Mouse (Mus musculus) kidney, postnatal 0 days (tissue): ENCODE data around the gene Nfatc4. TPM values are rescaled to one million over a fixed set of nuclear protein-coding genes. Genes with fewer than 3 reads are reported as not detected.

Source experiments
- ATAC-seq: fragments of 200-750 bp; cut with Nextera tagmentation; replicated peaks from 2 replicates; pipeline ENCODE4 v1.8.0; 2017; ENCODE audit warnings: low read depth, moderate number of reproducible peaks, moderate TSS enrichment, moderate library complexity; ENCODE audit not compliant: low FRiP score
- DNase-seq: peaks from one replicate; pipeline ENCODE4 v3.0.0-alpha.2; 2016; ENCODE audit warnings: low spot score
- H3K27ac ChIP-seq: fragments of 300-500 bp; sonication (generic); 2 replicates; pipeline ENCODE4 v1.5.1; 2014; ENCODE audit warnings: mild to moderate bottlenecking
- H3K27me3 ChIP-seq: fragments of 300-500 bp; sonication (generic); 2 replicates; pipeline ENCODE4 v1.6.1; 2014; ENCODE audit warnings: low read length, mixed read lengths; ENCODE audit not compliant: insufficient read depth
- H3K36me3 ChIP-seq: fragments of 300-500 bp; sonication (generic); 2 replicates; pipeline ENCODE4 v1.6.1; 2014; ENCODE audit warnings: low read length, mixed read lengths; ENCODE audit not compliant: insufficient read depth
- H3K4me1 ChIP-seq: fragments of 300-500 bp; sonication (generic); replicated peaks from 2 replicates; pipeline ENCODE4 v1.6.1; 2014; ENCODE audit warnings: antibody characterized with exemption, low read length, mixed read lengths; ENCODE audit not compliant: insufficient read depth
- H3K4me2 ChIP-seq: fragments of 300-500 bp; sonication (generic); 2 replicates; pipeline ENCODE4 v1.6.1; 2014; ENCODE audit warnings: mild to moderate bottlenecking, low read length, moderate library complexity, mixed read lengths
- H3K4me3 ChIP-seq: fragments of 300-500 bp; sonication (generic); replicated peaks from 2 replicates; pipeline ENCODE4 v1.5.1; 2014; ENCODE audit warnings: low read depth, low read length
- H3K9ac ChIP-seq: fragments of 300-500 bp; sonication (generic); 2 replicates; pipeline ENCODE4 v1.6.1; 2014; ENCODE audit warnings: low read depth, low read length
- H3K9me3 ChIP-seq: fragments of 300-500 bp; sonication (generic); replicated peaks from 2 replicates; pipeline ENCODE4 v1.6.1; 2016; ENCODE audit warnings: low read length, inconsistent platforms, mixed read lengths
- CTCF ChIP-seq: IDR thresholded peaks from 2 replicates; pipeline ENCODE4 v1.5.1; 2016; ENCODE audit warnings: antibody characterized with exemption, low read depth, mild to moderate bottlenecking, moderate library complexity
- WGBS: fragments of 180-500 bp; shearing (Covaris S2); extraction: QIAGEN DNeasy Blood & Tissue Kit; methylation state at CpG from one replicate; pipeline ENCODE4 v1.1.7; 2014; 5-methylcytosine and 5-hydroxymethylcytosine counted together
- polyA plus RNA-seq: library from polyadenylated mRNA; unstranded; fragments of >200 nt; fragmentation: Nextera tagmentation; extraction: Ambion mirVana; gene quantifications from 2 replicates; pipeline ENCODE4 v1.2.1, GENCODE M21; 2015

The Nfatc4 gene
- polyA plus RNA-seq, 1 experiment from 2014 or later = 16.8 TPM

- no peaks in the 10 kb centered on the region for H3K9me3 ChIP-seq
- peak overlapping the region; percentile 40 for H3K4me3 ChIP-seq
- peak overlapping the region; percentile 71 for H3K4me2 ChIP-seq
- no peaks in the 10 kb centered on the region for H3K27me3 ChIP-seq
- no peaks in the 10 kb centered on the region for H3K4me1 ChIP-seq
- peak; percentile 69 for ATAC-seq
- TF ChIP-seq CTCF = no peak
- H3K36me3 ChIP-seq = no peaks in the 10 kb centered on the region
- peak; percentile 77 for DNase-seq
- H3K27ac ChIP-seq = no peak overlapping the region
- 25% methylated on average over 17 of the region's 17 CpGs for WGBS
- H3K9ac ChIP-seq = no peak overlapping the region
These were observed 7.6 kb upstream of the Nfatc4 start for GRCm38 (mm10) chr14:55815310-55815751.

GRCm38 (mm10) chr14:55819845-55820405, 3.0 kb upstream of the Nfatc4 start:
- WGBS = 84% methylated on average over 7 of the region's 7 CpGs
- peaks cover 6% of the 10 kb centered on the region; the same call in 1 of the 2 replicates for H3K4me1 ChIP-seq
- ATAC-seq (no peak), DNase-seq (no peak)
- no peak for TF ChIP-seq CTCF
- no peak overlapping the region for H3K27ac ChIP-seq
- no peak overlapping the region for H3K9ac ChIP-seq
- no peaks in the 10 kb centered on the region for H3K36me3 ChIP-seq
- H3K4me3 ChIP-seq = no peak overlapping the region
- no peak overlapping the region for H3K4me2 ChIP-seq
- no peaks in the 10 kb centered on the region for H3K9me3 ChIP-seq
- H3K27me3 ChIP-seq = no peaks in the 10 kb centered on the region

- no peaks in the 10 kb centered on the region for H3K36me3 ChIP-seq
- no peaks in the 10 kb centered on the region for H3K9me3 ChIP-seq
- ATAC-seq (no peak), DNase-seq (no peak)
- no peak overlapping the region for H3K4me2 ChIP-seq
- peaks cover 6% of the 10 kb centered on the region; the same call in 1 of the 2 replicates for H3K4me1 ChIP-seq
- no peak overlapping the region for H3K4me3 ChIP-seq
- no peaks in the 10 kb centered on the region for H3K27me3 ChIP-seq
- 84% methylated on average over 9 of the region's 9 CpGs for WGBS
- no peak overlapping the region for H3K27ac ChIP-seq
- no peak for TF ChIP-seq CTCF
- H3K9ac ChIP-seq = no peak overlapping the region
These were observed 2.4 kb upstream of the Nfatc4 start for GRCm38 (mm10) chr14:55820576-55820975.

GRCm38 (mm10) chr14:55822435-55822990, 431 bp upstream of the Nfatc4 start:
- ATAC-seq (peak; percentile 42; the same call in 1 of the 2 replicates), DNase-seq (peak; percentile 97)
- Histone ChIP-seq H3K9me3 (no peaks in the 10 kb centered on the region), H3K27ac (peak overlapping the region; percentile 94), H3K4me3 (peak overlapping the region; percentile 73), H3K27me3 (no peaks in the 10 kb centered on the region), H3K4me1 (peaks cover 11% of the 10 kb centered on the region), H3K36me3 (no peaks in the 10 kb centered on the region), H3K9ac (peak overlapping the region; percentile 84), H3K4me2 (peak overlapping the region; percentile 95)
- WGBS = 2% methylated on average over 13 of the region's 13 CpGs
- TF ChIP-seq CTCF = peak; percentile 100

- Histone ChIP-seq H3K4me1 (peaks cover 19% of the 10 kb centered on the region), H3K27me3 (no peaks in the 10 kb centered on the region), H3K36me3 (no peaks in the 10 kb centered on the region), H3K4me3 (peak overlapping the region; percentile 73), H3K4me2 (peak overlapping the region; percentile 95), H3K27ac (peak overlapping the region; percentile 94), H3K9ac (peak overlapping the region; percentile 84), H3K9me3 (no peaks in the 10 kb centered on the region)
- peak; percentile 81 for DNase-seq
- TF ChIP-seq CTCF = no peak
- WGBS = 1% methylated on average over 10 of the region's 10 CpGs
- no peak for ATAC-seq
These were observed 1.1 kb downstream of the Nfatc4 start for GRCm38 (mm10) chr14:55824001-55824480.

- DNase-seq (peak; percentile 86), ATAC-seq (no peak)
- no peaks in the 10 kb centered on the region for H3K9me3 ChIP-seq
- H3K36me3 ChIP-seq = peaks cover 3% of the 10 kb centered on the region; the same call in 1 of the 2 replicates
- H3K27me3 ChIP-seq = no peaks in the 10 kb centered on the region
- H3K9ac ChIP-seq = peak overlapping the region; percentile 84
- H3K4me3 ChIP-seq = peak overlapping the region; percentile 73
- H3K4me1 ChIP-seq = peaks cover 23% of the 10 kb centered on the region
- peak overlapping the region; percentile 95 for H3K4me2 ChIP-seq
- TF ChIP-seq CTCF = no peak
- 2% methylated on average over 31 of the region's 32 CpGs for WGBS
- H3K27ac ChIP-seq = peak overlapping the region; percentile 94
These were observed 1.7 kb downstream of the Nfatc4 start for GRCm38 (mm10) chr14:55824481-55825215.
